Mouse (Mus musculus) frontal cortex, postnatal 36 days (tissue): ENCODE measurements around the gene Ptov1.

Experiments used
- DNase-seq, 2 experiments: peaks; one replicate each; pipeline ENCODE4 v3.0.0; 2022; ENCODE audit warnings: low spot score in 2 of 2

The Ptov1 gene

GRCm38 (mm10) chr7:44869697-44870528 is at the start of gene Ptov1:
Ptov1 (minus strand) TSS chr7:44869788.
- DNase-seq, result peak; percentile 94 to 98

DNA sequence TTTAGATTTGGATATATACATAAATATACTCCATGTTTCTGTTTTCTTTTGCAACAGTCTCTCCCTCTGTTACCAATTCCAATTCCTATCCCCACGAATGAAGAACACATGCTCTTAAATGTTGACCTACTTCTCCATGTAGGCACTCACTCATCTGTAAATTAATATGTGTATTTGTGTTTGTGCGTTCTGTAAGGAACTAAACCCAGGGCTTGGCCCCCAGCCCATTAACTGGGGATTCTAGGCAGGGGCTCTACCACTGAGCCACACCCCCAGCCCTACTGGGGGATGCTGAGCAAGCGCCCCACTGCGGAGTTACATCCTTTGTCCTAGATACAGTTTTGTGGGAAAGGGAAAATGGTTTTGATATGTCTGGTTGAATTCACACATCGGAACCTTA is 49.5 kb upstream of the Ptov1 start:
- no peak for DNase-seq

- no peak for DNase-seq
These were observed 48.6 kb upstream of the Ptov1 start for GRCm38 (mm10) chr7:44918219-44918618.

- DNase-seq, result no peak
These were observed 47.3 kb upstream of the Ptov1 start for GRCm38 (mm10) chr7:44916881-44917280.

- DNase-seq, result no peak
These were observed 46.6 kb upstream of the Ptov1 start for GRCm38 (mm10) chr7:44916191-44916590.

DNA sequence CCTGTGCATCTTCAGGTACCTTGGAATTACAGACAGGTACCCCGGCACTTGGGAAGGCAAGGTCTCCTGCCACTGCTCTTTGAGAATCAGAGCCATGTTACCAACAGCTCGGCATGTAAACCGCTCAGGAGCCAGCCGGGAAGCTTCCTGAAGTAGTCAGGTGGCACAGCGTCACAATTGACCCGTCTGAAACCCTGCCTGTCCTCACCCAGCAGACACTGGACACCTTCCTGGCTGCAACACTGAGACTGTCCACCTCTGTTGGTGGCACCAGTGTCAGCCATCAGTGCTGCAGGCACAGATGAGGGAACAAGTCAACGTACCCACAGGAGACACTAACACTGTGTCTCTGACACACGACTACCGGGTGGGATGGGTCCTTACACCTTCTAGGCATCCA is 45.7 kb upstream of the Ptov1 start:
- no peak for DNase-seq

GRCm38 (mm10) chr7:44914396-44914795 is 44.8 kb upstream of the Ptov1 start:
- no peak for DNase-seq

DNA sequence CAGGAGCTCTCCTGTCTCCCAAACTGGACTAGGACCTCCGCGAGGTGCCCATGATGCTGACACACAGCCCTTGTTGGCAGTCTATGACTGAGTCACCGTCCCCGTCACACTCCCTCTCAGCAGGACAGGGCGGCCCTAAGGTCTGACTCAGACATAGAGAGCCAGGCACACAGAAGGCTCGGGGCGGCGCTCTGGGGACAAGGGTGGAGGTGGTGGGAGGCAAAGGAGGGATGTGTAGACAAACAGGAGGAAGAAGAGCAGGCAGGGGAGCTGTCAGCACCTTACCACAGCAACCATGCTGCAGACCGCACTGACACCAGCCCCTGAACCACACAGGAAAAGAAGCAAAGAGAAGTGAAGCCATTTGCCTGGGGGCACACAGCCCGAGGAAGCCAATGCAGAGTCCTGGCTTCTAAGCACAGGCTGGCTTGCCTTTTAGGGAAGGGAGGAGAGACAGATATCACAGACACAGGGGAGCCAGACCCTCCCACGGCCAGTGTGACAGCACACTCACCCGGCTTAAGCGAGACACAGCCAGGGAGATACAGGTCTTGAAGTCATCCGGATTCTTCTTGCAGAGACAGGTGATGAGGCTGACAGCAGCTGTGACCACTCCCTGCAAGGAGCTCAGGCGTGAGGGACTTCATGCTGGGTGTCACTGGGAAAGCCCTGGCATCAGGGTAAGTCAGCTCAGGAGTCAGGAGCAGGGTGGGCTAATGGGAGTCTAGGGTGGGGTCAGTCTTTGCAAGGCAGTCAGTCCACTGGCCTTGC is 39.3 kb upstream of the Ptov1 start:
- no peak for DNase-seq

DNA sequence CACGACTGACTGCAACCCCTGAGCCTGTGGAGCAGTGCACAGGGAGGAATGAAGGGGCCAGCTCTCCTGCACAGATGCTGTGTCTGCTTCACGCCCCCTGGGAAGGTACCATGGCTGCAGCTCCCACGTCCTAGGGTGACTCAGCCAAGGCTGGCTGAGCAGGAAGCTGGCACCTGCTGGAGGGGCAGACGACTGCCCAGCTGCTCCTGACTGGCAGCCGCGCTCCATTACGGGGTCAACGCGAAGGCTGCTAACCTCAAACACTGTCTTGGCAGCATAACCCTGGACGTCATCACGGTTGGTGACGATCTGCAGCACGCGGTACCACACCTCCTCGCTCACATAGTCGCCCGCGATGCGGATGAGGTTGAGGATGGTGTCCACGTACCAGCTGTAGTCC is 35.8 kb upstream of the Ptov1 start:
- no peak for DNase-seq

- DNase-seq, result no peak
These were observed 31.7 kb upstream of the Ptov1 start for GRCm38 (mm10) chr7:44901230-44901722.

DNA sequence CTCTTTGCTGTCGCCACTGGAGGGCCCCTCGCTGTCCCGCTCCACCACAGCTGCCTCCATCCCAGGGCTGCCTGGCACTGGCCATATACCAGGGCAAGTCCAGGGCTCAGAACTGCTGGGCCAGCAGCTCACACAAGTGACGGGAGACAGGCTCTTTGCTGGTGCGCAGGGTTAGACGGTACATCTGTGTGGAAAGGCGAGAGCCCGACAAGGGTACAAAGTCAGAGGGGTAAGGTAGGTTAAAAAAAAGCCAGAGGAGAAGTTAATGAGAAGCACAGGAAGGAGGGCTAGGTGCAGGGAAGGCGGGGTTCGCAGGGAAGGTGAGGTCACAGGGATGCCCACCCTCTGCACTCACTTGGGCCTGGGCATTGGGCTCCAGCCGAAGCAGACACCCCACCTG is 31.0 kb upstream of the Ptov1 start:
- no peak for DNase-seq

- no peak for DNase-seq
These were observed 29.0 kb upstream of the Ptov1 start for GRCm38 (mm10) chr7:44898607-44899006.

GRCm38 (mm10) chr7:44896499-44896898 is 26.9 kb upstream of the Ptov1 start:
- no peak for DNase-seq

DNA sequence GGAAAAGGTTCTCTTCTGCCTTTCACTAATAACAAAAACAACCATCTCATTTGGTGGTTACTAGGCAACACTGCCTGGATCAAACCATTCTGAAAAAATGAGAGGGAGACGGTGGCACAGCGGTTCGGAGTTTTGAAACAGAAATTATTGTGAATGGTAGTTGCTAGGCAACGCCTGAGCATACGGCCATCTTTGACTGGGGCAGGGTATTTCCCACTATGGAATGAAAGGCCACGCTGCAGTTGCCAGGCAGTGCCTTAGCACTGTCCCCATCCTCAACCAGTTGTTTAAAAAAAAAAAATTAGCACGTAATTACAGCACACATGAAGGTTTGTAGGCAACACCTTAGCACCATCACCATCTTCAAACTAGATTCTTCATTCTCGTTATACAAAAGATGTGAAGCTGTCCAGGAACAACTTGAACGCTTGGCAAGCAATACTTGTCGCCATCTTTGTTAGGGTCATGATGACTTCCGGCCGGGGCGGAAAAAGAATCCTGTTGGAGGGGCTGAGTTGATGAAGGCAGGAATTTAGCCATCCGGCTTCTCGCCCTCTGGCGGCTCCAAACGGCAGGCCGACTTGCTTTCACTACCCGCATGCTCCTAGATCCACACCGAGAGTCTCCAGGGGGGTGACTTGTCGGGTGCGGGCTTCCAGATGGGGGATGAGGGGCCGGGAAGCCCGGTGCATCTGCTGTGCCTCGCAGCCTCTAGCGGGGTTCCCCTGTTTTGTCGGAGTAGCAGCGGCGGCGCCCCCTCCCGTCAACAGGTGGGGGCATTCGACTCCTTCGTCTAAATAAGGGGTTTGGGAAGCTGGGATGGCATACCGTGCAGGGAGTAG is 26.2 kb upstream of the Ptov1 start, which contains the start of gene Fuz:
Gene Fuz, plus strand, starts transcription at position 487 of the 842 bp plus-strand sequence.
- peak; percentile 89 to 94 for DNase-seq

DNA sequence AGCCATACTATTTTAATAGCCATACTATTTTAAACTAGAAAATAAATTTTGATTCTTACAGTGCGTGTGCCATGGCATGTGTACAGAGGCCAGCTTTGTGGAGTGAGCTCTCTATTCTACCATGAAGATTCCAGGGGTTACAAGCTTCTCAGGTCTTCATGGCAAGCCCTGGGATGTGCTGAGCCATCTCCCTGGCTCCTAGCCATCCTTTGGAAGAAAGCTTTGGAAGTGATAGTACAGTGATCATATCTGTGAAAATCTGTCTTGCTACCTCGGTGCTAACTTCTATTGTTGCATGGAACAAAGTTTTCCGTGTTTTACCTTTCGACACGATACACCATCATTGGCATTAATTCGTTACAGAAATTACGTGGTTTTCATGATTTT is 25.6 kb upstream of the Ptov1 start:
- no peak for DNase-seq

- DNase-seq, result no peak
These were observed 24.6 kb upstream of the Ptov1 start for GRCm38 (mm10) chr7:44894175-44894574.

- no peak for DNase-seq
These were observed 23.6 kb upstream of the Ptov1 start for GRCm38 (mm10) chr7:44893197-44893596.

- peak; percentile 93 to 98 for DNase-seq
These were observed 22.8 kb upstream of the Ptov1 start, which contains the start of gene Med25 for GRCm38 (mm10) chr7:44892276-44892921. Med25 (minus strand) TSS chr7:44892712.

- no peak for DNase-seq
These were observed 22.0 kb upstream of the Ptov1 start for GRCm38 (mm10) chr7:44891611-44892010.

- DNase-seq, result no peak
These were observed 21.1 kb upstream of the Ptov1 start for GRCm38 (mm10) chr7:44890737-44891136.

GRCm38 (mm10) chr7:44890180-44890579 is 20.6 kb upstream of the Ptov1 start:
- no peak for DNase-seq
